Mouse (Mus musculus) forebrain, embryonic 14.5 days (tissue): ENCODE results near the gene Hectd2. TPM values are rescaled to one million over a fixed set of nuclear protein-coding genes. Genes with fewer than 3 reads are reported as not detected.

ENCODE experiments used
- ATAC-seq: fragments of 200-750 bp; cut with Nextera tagmentation; 2 replicates; pipeline ENCODE4 v1.8.0; 2017; ENCODE audit warnings: mild to moderate bottlenecking, moderate library complexity
- DNase-seq: peaks from one replicate; pipeline ENCODE4 v3.0.0-alpha.2; 2015; ENCODE audit warnings: low spot score
- H3K27ac ChIP-seq: fragments of 300-500 bp; sonication (generic); 2 replicates; pipeline ENCODE4 v1.5.1; 2014; ENCODE audit warnings: low read depth, mild to moderate bottlenecking, control low read depth, low read length, moderate library complexity
- H3K27me3 ChIP-seq: fragments of 300-500 bp; sonication (generic); replicated peaks from 2 replicates; pipeline ENCODE4 v1.6.1; 2014; ENCODE audit warnings: low read length, control low read depth, mixed read lengths; ENCODE audit not compliant: control insufficient read depth, insufficient read depth
- H3K36me3 ChIP-seq: fragments of 300-500 bp; sonication (generic); 2 replicates; pipeline ENCODE4 v1.6.1; 2014; ENCODE audit warnings: low read length, control low read depth; ENCODE audit not compliant: control insufficient read depth, insufficient read depth
- H3K4me1 ChIP-seq: fragments of 300-500 bp; sonication (generic); 2 replicates; pipeline ENCODE4 v1.6.1; 2014; ENCODE audit warnings: antibody characterized with exemption, low read length, control low read depth; ENCODE audit not compliant: control insufficient read depth, insufficient read depth
- H3K4me2 ChIP-seq: fragments of 300-500 bp; sonication (generic); 2 replicates; pipeline ENCODE4 v1.6.1; 2014; ENCODE audit warnings: mild to moderate bottlenecking, control low read depth, low read length
- H3K4me3 ChIP-seq: fragments of 300-500 bp; sonication (generic); 2 replicates; pipeline ENCODE4 v1.5.1; 2014; ENCODE audit warnings: low read depth, low read length, control low read depth
- H3K9ac ChIP-seq: fragments of 300-500 bp; sonication (generic); 2 replicates; pipeline ENCODE4 v1.6.1; 2014; ENCODE audit warnings: mild to moderate bottlenecking, low read length, control low read depth, moderate library complexity
- H3K9me3 ChIP-seq: fragments of 300-500 bp; sonication (generic); replicated peaks from 2 replicates; pipeline ENCODE4 v1.6.1; 2016; ENCODE audit warnings: low read length, control low read depth, mixed read lengths; ENCODE audit not compliant: control insufficient read depth
- WGBS: fragments of 180-500 bp; shearing (Covaris S2); extraction: QIAGEN DNeasy Blood & Tissue Kit; methylation state at CpG from one replicate; pipeline ENCODE4 v1.1.7; 2014; 5-methylcytosine and 5-hydroxymethylcytosine counted together
- polyA plus RNA-seq: library from polyadenylated mRNA; unstranded; fragments of >200 nt; fragmentation: Nextera tagmentation; extraction: Ambion mirVana; gene quantifications from 2 replicates; pipeline ENCODE4 v1.2.1, GENCODE M21; 2014

The Hectd2 gene
- polyA plus RNA-seq, 1 experiment from 2014 or later = 14.5 TPM

- ATAC-seq (no peak), DNase-seq (no peak)
- no peaks in the 10 kb centered on the region for H3K9me3 ChIP-seq
- H3K4me1 ChIP-seq = no peaks in the 10 kb centered on the region
- H3K4me2 ChIP-seq = no peak overlapping the region
- no peaks in the 10 kb centered on the region for H3K27me3 ChIP-seq
- 84% methylated on average over 1 of the region's 1 CpGs for WGBS
- H3K36me3 ChIP-seq = no peaks in the 10 kb centered on the region
- H3K27ac ChIP-seq = no peak overlapping the region
- no peak overlapping the region for H3K9ac ChIP-seq
- H3K4me3 ChIP-seq = no peak overlapping the region
Observed at GRCm38 (mm10) chr19:36582116-36582515, 27.7 kb downstream of the Hectd2 start.

GRCm38 (mm10) chr19:36585505-36585904 is 31.1 kb downstream of the Hectd2 start:
- no peak overlapping the region for H3K4me3 ChIP-seq
- no peak overlapping the region for H3K27ac ChIP-seq
- no peaks in the 10 kb centered on the region for H3K4me1 ChIP-seq
- no peak overlapping the region for H3K9ac ChIP-seq
- no peak overlapping the region for H3K4me2 ChIP-seq
- no peaks in the 10 kb centered on the region for H3K27me3 ChIP-seq
- DNase-seq (no peak), ATAC-seq (no peak)
- 0 out of 2 replicates have a peak, but pooled peaks cover 3% of the 10 kb centered on the region for H3K36me3 ChIP-seq
- no peaks in the 10 kb centered on the region for H3K9me3 ChIP-seq
- WGBS = 97% methylated on average over 1 of the region's 1 CpGs

- no peak overlapping the region for H3K4me3 ChIP-seq
- H3K27ac ChIP-seq = no peak overlapping the region
- H3K4me1 ChIP-seq = no peaks in the 10 kb centered on the region
- DNase-seq (no peak), ATAC-seq (no peak)
- no peak overlapping the region for H3K9ac ChIP-seq
- peaks cover 5% of the 10 kb centered on the region for H3K36me3 ChIP-seq
- H3K4me2 ChIP-seq = no peak overlapping the region
- no peaks in the 10 kb centered on the region for H3K9me3 ChIP-seq
- WGBS = 100% methylated on average over 1 of the region's 1 CpGs
- H3K27me3 ChIP-seq = no peaks in the 10 kb centered on the region
Observed at GRCm38 (mm10) chr19:36594409-36594808, 40.0 kb downstream of the Hectd2 start.

GRCm38 (mm10) chr19:36601869-36602268 is 47.4 kb downstream of the Hectd2 start:
- H3K9me3 ChIP-seq = no peaks in the 10 kb centered on the region
- WGBS = 95% methylated on average over 8 of the region's 8 CpGs
- no peak overlapping the region for H3K4me2 ChIP-seq
- H3K27ac ChIP-seq = no peak overlapping the region
- DNase-seq = no peak
- H3K9ac ChIP-seq = no peak overlapping the region
- ATAC-seq = no peak
- peaks cover 7% of the 10 kb centered on the region; the same call in 1 of the 2 replicates for H3K36me3 ChIP-seq
- no peak overlapping the region for H3K4me3 ChIP-seq
- no peaks in the 10 kb centered on the region for H3K27me3 ChIP-seq
- H3K4me1 ChIP-seq = no peaks in the 10 kb centered on the region

GRCm38 (mm10) chr19:36602535-36603312 is 48.3 kb downstream of the Hectd2 start:
- 67% methylated on average over 11 of the region's 11 CpGs for WGBS

GRCm38 (mm10) chr19:36606270-36606669 is 51.8 kb downstream of the Hectd2 start:
- Histone ChIP-seq H3K9me3 (no peaks in the 10 kb centered on the region), H3K27me3 (no peaks in the 10 kb centered on the region), H3K4me1 (no peaks in the 10 kb centered on the region), H3K9ac (no peak overlapping the region), H3K4me3 (no peak overlapping the region), H3K36me3 (peaks cover 7% of the 10 kb centered on the region; the same call in 1 of the 2 replicates), H3K4me2 (no peak overlapping the region), H3K27ac (no peak overlapping the region)
- 62% methylated on average over 1 of the region's 1 CpGs for WGBS
- no peak for ATAC-seq
- peak; percentile 41 for DNase-seq

More at GRCm38 (mm10) chr19:36602535-36603312, 48.3 kb downstream of the Hectd2 start:
- Histone ChIP-seq H3K4me2 (no peak overlapping the region), H3K4me3 (no peak overlapping the region), H3K9ac (no peak overlapping the region), H3K27ac (no peak overlapping the region), H3K9me3 (no peaks in the 10 kb centered on the region), H3K27me3 (no peaks in the 10 kb centered on the region), H3K36me3 (peaks cover 7% of the 10 kb centered on the region; the same call in 1 of the 2 replicates), H3K4me1 (no peaks in the 10 kb centered on the region)
- ATAC-seq (no peak), DNase-seq (no peak)

- Histone ChIP-seq H3K27ac (no peak overlapping the region), H3K4me1 (no peaks in the 10 kb centered on the region), H3K9ac (no peak overlapping the region), H3K4me3 (no peak overlapping the region), H3K9me3 (no peaks in the 10 kb centered on the region), H3K36me3 (peaks cover 7% of the 10 kb centered on the region; the same call in 1 of the 2 replicates), H3K27me3 (no peaks in the 10 kb centered on the region), H3K4me2 (no peak overlapping the region)
- ATAC-seq = no peak
- 46% methylated on average over 3 of the region's 3 CpGs for WGBS
- peak; percentile 22 for DNase-seq
Observed at GRCm38 (mm10) chr19:36609229-36609628, 54.8 kb downstream of the Hectd2 start.

GRCm38 (mm10) chr19:36610309-36610708 is 55.9 kb downstream of the Hectd2 start:
- no peaks in the 10 kb centered on the region for H3K27me3 ChIP-seq
- no peaks in the 10 kb centered on the region for H3K4me1 ChIP-seq
- no peak overlapping the region for H3K9ac ChIP-seq
- DNase-seq (no peak), ATAC-seq (no peak)
- WGBS = 68% methylated on average over 2 of the region's 2 CpGs
- H3K36me3 ChIP-seq = peaks cover 3% of the 10 kb centered on the region; the same call in 1 of the 2 replicates
- H3K27ac ChIP-seq = no peak overlapping the region
- no peaks in the 10 kb centered on the region for H3K9me3 ChIP-seq
- no peak overlapping the region for H3K4me2 ChIP-seq
- no peak overlapping the region for H3K4me3 ChIP-seq

GRCm38 (mm10) chr19:36625906-36626305 is 71.5 kb downstream of the Hectd2 start:
- no peak for DNase-seq
- H3K4me2 ChIP-seq = no peak overlapping the region
- H3K27me3 ChIP-seq = no peaks in the 10 kb centered on the region
- WGBS = 100% methylated on average over 1 of the region's 1 CpGs
- no peak overlapping the region for H3K9ac ChIP-seq
- H3K36me3 ChIP-seq = 0 out of 2 replicates have a peak, but pooled peaks cover 5% of the 10 kb centered on the region
- no peaks in the 10 kb centered on the region for H3K9me3 ChIP-seq
- H3K27ac ChIP-seq = no peak overlapping the region
- no peak for ATAC-seq
- no peaks in the 10 kb centered on the region for H3K4me1 ChIP-seq
- H3K4me3 ChIP-seq = no peak overlapping the region
